Mouse (Mus musculus) lung, adult 2 months (tissue): Measurements from ENCODE around the gene Uck2. TPM values are rescaled to one million over a fixed set of nuclear protein-coding genes. Genes with fewer than 3 reads are reported as not detected.

Experiments
- DNase-seq: peaks from one replicate; pipeline ENCODE4 v3.0.0; 2022
- H3K4me1 ChIP-seq: fragments of 200-500 bp; 2 replicates; pipeline ENCODE4 v1.6.1; 2011; ENCODE audit warnings: low read length; ENCODE audit not compliant: control insufficient read depth, insufficient read depth
- H3K4me3 ChIP-seq: fragments of 200-500 bp; replicated peaks from 2 replicates; pipeline ENCODE3; 2011; ENCODE audit warnings: low read depth, mild to moderate bottlenecking, control low read depth, low read length; ENCODE audit errors: extremely low read depth
- CTCF ChIP-seq: fragments of 200-500 bp; IDR thresholded peaks from 2 replicates; pipeline ENCODE4 v1.5.1; 2011; ENCODE audit warnings: mild to moderate bottlenecking, low read length, control low read depth; ENCODE audit not compliant: insufficient read depth
- POLR2A ChIP-seq: fragments of 200-500 bp; IDR thresholded peaks from 2 replicates; pipeline ENCODE4 v1.6.1; 2011; ENCODE audit warnings: low read depth, mild to moderate bottlenecking, control low read depth, low read length, borderline replicate concordance; ENCODE audit errors: extremely low read depth
- WGBS: fragments of 180-500 bp; shearing (Covaris S2); methylation state at CpG from one replicate; pipeline ENCODE4 v1.1.7; 2018; 5-methylcytosine and 5-hydroxymethylcytosine counted together
- polyA plus RNA-seq: library from polyadenylated mRNA; depleted of rRNA; stranded (reverse); fragments of >200 nt; gene quantifications from 2 replicates; pipeline ENCODE4 v1.2.3, GENCODE M21; 2012

Uck2 gene
- polyA plus RNA-seq, 1 experiment, result 17.4 TPM

- H3K4me1 ChIP-seq, result peaks cover 3% of the 10 kb centered on the region; the same call in 1 of the 2 replicates
- DNase-seq, result no peak
- TF ChIP-seq CTCF (no peak), POLR2A (no peak)
- WGBS, result 27% methylated on average over 7 of the region's 7 CpGs
- no peak overlapping the region for H3K4me3 ChIP-seq
Observed at GRCm38 (mm10) chr1:167305501-167306137, 20.5 kb upstream of the Uck2 start.

GRCm38 (mm10) chr1:167300122-167300521, 15.0 kb upstream of the Uck2 start:
- Histone ChIP-seq H3K4me3 (no peak overlapping the region), H3K4me1 (no peaks in the 10 kb centered on the region)
- TF ChIP-seq POLR2A, result no peak
- TF ChIP-seq CTCF, result no peak
- 77% methylated on average over 2 of the region's 2 CpGs for WGBS
- DNase-seq, result no peak

GRCm38 (mm10) chr1:167295679-167296402, 10.7 kb upstream of the Uck2 start:
- no peak for DNase-seq
- no peaks in the 10 kb centered on the region for H3K4me1 ChIP-seq
- 79% methylated on average over 13 of the region's 13 CpGs for WGBS
- TF ChIP-seq POLR2A (no peak), CTCF (no peak)
- H3K4me3 ChIP-seq, result no peak overlapping the region

GRCm38 (mm10) chr1:167292447-167292846, 7.3 kb upstream of the Uck2 start:
- no peaks in the 10 kb centered on the region for H3K4me1 ChIP-seq
- H3K4me3 ChIP-seq, result no peak overlapping the region
- no peak for DNase-seq
- 29% methylated on average over 11 of the region's 11 CpGs for WGBS
- no peak for TF ChIP-seq POLR2A
- no peak for TF ChIP-seq CTCF

GRCm38 (mm10) chr1:167291610-167292009, 6.5 kb upstream of the Uck2 start:
- Histone ChIP-seq H3K4me1 (no peaks in the 10 kb centered on the region), H3K4me3 (no peak overlapping the region)
- no peak for TF ChIP-seq CTCF
- TF ChIP-seq POLR2A, result no peak
- no peak for DNase-seq
- 86% methylated on average over 8 of the region's 8 CpGs for WGBS

GRCm38 (mm10) chr1:167290263-167290592, 5.1 kb upstream of the Uck2 start:
- DNase-seq, result no peak
- Histone ChIP-seq H3K4me3 (no peak overlapping the region), H3K4me1 (peaks cover 4% of the 10 kb centered on the region; the same call in 1 of the 2 replicates)
- 52% methylated on average over 6 of the region's 6 CpGs for WGBS
- TF ChIP-seq POLR2A (no peak), CTCF (no peak)

- Histone ChIP-seq H3K4me1 (peaks cover 5% of the 10 kb centered on the region; the same call in 1 of the 2 replicates), H3K4me3 (no peak overlapping the region)
- WGBS, result 35% methylated on average over 11 of the region's 11 CpGs
- TF ChIP-seq POLR2A (no peak), CTCF (no peak)
- no peak for DNase-seq
Observed at GRCm38 (mm10) chr1:167289567-167290262, 4.6 kb upstream of the Uck2 start.

- no peak for DNase-seq
Observed at GRCm38 (mm10) chr1:167288665-167289538, 3.8 kb upstream of the Uck2 start.

GRCm38 (mm10) chr1:167287156-167287555, 2.0 kb upstream of the Uck2 start:
- 80% methylated on average over 5 of the region's 5 CpGs for WGBS
- Histone ChIP-seq H3K4me1 (peaks cover 5% of the 10 kb centered on the region; the same call in 1 of the 2 replicates), H3K4me3 (no peak overlapping the region)
- TF ChIP-seq CTCF (no peak), POLR2A (no peak)
- DNase-seq, result no peak

More at GRCm38 (mm10) chr1:167288665-167289538, 3.8 kb upstream of the Uck2 start:
- Histone ChIP-seq H3K4me1 (peaks cover 5% of the 10 kb centered on the region; the same call in 1 of the 2 replicates), H3K4me3 (no peak overlapping the region)
- TF ChIP-seq CTCF (no peak), POLR2A (no peak)
- WGBS, result 54% methylated on average over 11 of the region's 11 CpGs
